Mouse (Mus musculus) liver, embryonic 12.5 days (tissue): ENCODE results near the gene Chmp4b. TPM values are rescaled to one million over a fixed set of nuclear protein-coding genes. Genes with fewer than 3 reads are reported as not detected.

Experiments
- ATAC-seq: fragments of 200-750 bp; cut with Nextera tagmentation; 2 replicates; pipeline ENCODE4 v1.8.0; 2017; ENCODE audit warnings: moderate number of reproducible peaks, mild to moderate bottlenecking, moderate library complexity
- H3K27ac ChIP-seq: fragments of 300-500 bp; sonication (generic); 2 replicates; pipeline ENCODE4 v1.5.1; 2016; ENCODE audit warnings: mild to moderate bottlenecking
- H3K27me3 ChIP-seq: fragments of 300-500 bp; sonication (generic); replicated peaks from 2 replicates; pipeline ENCODE4 v1.6.1; 2016; ENCODE audit warnings: mild to moderate bottlenecking, moderate library complexity
- H3K36me3 ChIP-seq: fragments of 300-500 bp; sonication (generic); 2 replicates; pipeline ENCODE4 v1.6.1; 2016; ENCODE audit warnings: mild to moderate bottlenecking, moderate library complexity
- H3K4me1 ChIP-seq: fragments of 300-500 bp; sonication (generic); 2 replicates; pipeline ENCODE4 v1.6.1; 2016
- H3K4me2 ChIP-seq: fragments of 300-500 bp; sonication (generic); 2 replicates; pipeline ENCODE4 v1.6.1; 2016; ENCODE audit warnings: mild to moderate bottlenecking, moderate library complexity
- H3K4me3 ChIP-seq: fragments of 300-500 bp; sonication (generic); 2 replicates; pipeline ENCODE4 v1.5.1; 2016; ENCODE audit warnings: mild to moderate bottlenecking, moderate library complexity
- H3K9ac ChIP-seq: fragments of 300-500 bp; sonication (generic); 2 replicates; pipeline ENCODE4 v1.6.1; 2016; ENCODE audit warnings: mild to moderate bottlenecking, moderate library complexity
- H3K9me3 ChIP-seq: fragments of 300-500 bp; sonication (generic); replicated peaks from 2 replicates; pipeline ENCODE4 v1.6.1; 2016; ENCODE audit warnings: mild to moderate bottlenecking, moderate library complexity
- WGBS: fragments of 180-500 bp; shearing (Covaris S2); methylation state at CpG from one replicate; pipeline ENCODE4 v1.1.7; 2016; ENCODE audit not compliant: insufficient replicate concordance; 5-methylcytosine and 5-hydroxymethylcytosine counted together
- polyA plus RNA-seq: library from polyadenylated mRNA; unstranded; fragments of >200 nt; fragmentation: Nextera tagmentation; extraction: Ambion mirVana; gene quantifications from 2 replicates; pipeline ENCODE4 v1.2.1, GENCODE M21; 2016

Gene Chmp4b
- polyA plus RNA-seq, 1 experiment from 2014 or later, result 18.2 TPM

DNA sequence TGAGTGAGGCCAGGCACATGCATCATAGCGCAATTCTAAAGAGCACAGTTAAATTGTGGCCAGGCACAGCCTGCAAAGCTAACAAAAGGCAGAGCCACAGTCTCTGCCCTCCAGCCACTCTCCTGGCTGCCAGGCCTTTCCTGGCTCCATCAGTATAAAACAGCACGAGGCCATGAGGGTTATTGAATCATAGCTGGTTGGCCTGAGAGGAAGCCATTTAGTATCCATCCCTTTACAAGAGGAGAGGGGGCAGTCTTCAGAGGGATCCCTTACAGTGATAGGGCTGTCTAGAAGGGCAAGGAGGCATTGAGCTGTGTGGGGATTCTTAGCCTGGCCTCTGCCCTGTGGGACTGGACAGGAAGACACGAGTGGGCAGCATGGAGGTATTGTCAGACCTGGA lies 60.2 kb downstream of the Chmp4b start:
- peaks cover 10% of the 10 kb centered on the region for H3K4me1 ChIP-seq
- H3K27me3 ChIP-seq, result peaks cover 23% of the 10 kb centered on the region
- H3K9ac ChIP-seq, result no peak overlapping the region
- no peak for ATAC-seq
- H3K9me3 ChIP-seq, result no peaks in the 10 kb centered on the region
- no peak overlapping the region for H3K4me2 ChIP-seq
- WGBS, result 50% methylated on average over 3 of the region's 3 CpGs
- no peaks in the 10 kb centered on the region for H3K36me3 ChIP-seq
- H3K4me3 ChIP-seq, result no peak overlapping the region
- no peak overlapping the region for H3K27ac ChIP-seq

DNA sequence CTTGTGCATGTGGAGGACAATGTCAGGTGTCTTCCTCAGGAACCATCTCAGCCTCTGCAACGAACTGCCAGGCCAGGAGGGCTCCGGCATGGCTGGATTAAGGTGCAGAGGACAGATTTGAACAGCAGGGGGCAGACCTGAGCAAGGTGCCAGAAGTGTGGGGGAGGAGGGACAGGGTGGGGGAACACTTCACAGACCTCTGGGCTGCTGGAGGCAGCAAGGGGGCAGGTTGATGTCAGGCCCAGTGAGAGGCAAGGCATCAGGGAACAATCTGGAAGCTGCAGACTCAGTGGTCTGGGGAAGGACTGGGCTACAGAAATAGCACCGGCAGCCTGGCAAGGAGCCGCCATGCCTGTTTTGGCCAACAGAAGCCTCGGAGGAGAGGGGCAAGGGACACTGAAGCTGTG lies 60.8 kb downstream of the Chmp4b start:
- Histone ChIP-seq H3K4me3 (no peak overlapping the region), H3K27me3 (peaks cover 20% of the 10 kb centered on the region), H3K9ac (no peak overlapping the region), H3K4me2 (peak overlapping the region; percentile 34), H3K9me3 (no peaks in the 10 kb centered on the region), H3K36me3 (no peaks in the 10 kb centered on the region), H3K4me1 (peaks cover 10% of the 10 kb centered on the region), H3K27ac (no peak overlapping the region)
- ATAC-seq, result peak; percentile 31; the same call in 1 of the 2 replicates
- WGBS, result 38% methylated on average over 5 of the region's 5 CpGs

DNA sequence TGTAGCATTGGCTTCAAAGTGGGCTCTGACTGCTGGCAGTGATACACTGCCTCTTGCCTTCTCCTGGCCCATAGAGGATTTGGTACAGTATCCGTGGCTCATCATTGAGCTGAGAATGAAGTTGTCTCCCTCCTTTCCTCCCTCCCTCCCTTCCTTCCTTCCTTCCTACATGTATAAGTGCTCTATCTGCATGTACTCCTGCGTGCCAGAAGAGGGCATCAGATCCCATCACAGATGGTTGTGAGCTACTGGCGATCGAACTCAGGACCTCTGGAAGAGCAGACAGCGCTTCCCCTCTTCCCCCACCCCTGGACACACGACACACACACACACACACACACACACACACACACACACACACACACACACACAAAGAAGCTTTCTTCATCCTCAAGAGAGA lies 61.6 kb downstream of the Chmp4b start:
- H3K36me3 ChIP-seq, result no peaks in the 10 kb centered on the region
- peaks cover 10% of the 10 kb centered on the region for H3K4me1 ChIP-seq
- peaks cover 20% of the 10 kb centered on the region for H3K27me3 ChIP-seq
- no peaks in the 10 kb centered on the region for H3K9me3 ChIP-seq
- 30% methylated on average over 6 of the region's 6 CpGs for WGBS
- H3K4me2 ChIP-seq, result no peak overlapping the region
- H3K4me3 ChIP-seq, result no peak overlapping the region
- ATAC-seq, result no peak
- H3K27ac ChIP-seq, result no peak overlapping the region
- no peak overlapping the region for H3K9ac ChIP-seq

DNA sequence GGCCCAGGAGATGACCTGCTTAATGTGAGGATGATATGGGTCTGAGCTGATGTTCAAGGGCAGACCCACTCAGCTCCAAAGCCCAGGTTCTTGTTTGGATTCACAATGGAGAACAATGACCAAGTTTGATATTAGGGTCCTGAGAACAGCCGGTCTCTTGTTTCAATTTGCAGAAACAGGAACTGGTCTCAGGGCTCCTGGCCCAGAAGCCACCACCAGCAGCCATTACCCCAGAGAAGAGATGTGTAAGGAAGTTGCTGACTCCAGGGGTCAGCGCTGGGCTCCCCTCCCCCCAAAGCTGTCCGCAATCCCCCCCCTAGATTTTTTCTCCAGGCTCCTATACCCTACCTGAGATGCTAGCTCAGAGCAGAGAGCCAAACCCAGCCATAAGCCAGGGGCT lies 62.5 kb downstream of the Chmp4b start:
- no peaks in the 10 kb centered on the region for H3K36me3 ChIP-seq
- WGBS, result 44% methylated on average over 3 of the region's 3 CpGs
- no peak for ATAC-seq
- H3K4me3 ChIP-seq, result no peak overlapping the region
- no peak overlapping the region for H3K9ac ChIP-seq
- H3K27ac ChIP-seq, result no peak overlapping the region
- no peak overlapping the region for H3K4me2 ChIP-seq
- H3K4me1 ChIP-seq, result peaks cover 10% of the 10 kb centered on the region
- H3K27me3 ChIP-seq, result peaks cover 23% of the 10 kb centered on the region
- H3K9me3 ChIP-seq, result no peaks in the 10 kb centered on the region

DNA sequence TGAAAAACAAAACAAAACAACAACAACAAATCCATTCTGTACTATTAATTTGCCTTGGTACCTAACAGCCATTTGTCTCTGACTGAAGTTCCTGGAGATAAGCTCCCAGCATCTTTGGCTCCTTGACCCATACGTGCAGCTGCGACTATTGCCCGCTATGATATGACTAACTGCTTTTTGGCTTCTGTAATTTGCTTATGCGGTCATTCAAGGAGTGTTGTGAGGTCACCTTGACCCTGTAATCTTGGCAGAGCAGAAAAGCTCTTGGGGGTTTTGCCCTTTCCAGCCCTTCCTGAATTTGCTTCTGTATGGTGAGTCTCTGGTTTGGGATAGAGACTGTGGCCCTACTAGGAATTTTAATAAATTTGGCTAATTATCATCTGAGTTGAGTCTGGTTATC lies 65.1 kb downstream of the Chmp4b start:
- Histone ChIP-seq H3K9me3 (no peaks in the 10 kb centered on the region), H3K9ac (no peak overlapping the region), H3K27ac (no peak overlapping the region), H3K4me1 (peaks cover 10% of the 10 kb centered on the region), H3K4me3 (no peak overlapping the region), H3K4me2 (no peak overlapping the region), H3K36me3 (no peaks in the 10 kb centered on the region), H3K27me3 (peaks cover 24% of the 10 kb centered on the region)
- WGBS, result 62% methylated on average over 4 of the region's 4 CpGs
- ATAC-seq, result no peak

DNA sequence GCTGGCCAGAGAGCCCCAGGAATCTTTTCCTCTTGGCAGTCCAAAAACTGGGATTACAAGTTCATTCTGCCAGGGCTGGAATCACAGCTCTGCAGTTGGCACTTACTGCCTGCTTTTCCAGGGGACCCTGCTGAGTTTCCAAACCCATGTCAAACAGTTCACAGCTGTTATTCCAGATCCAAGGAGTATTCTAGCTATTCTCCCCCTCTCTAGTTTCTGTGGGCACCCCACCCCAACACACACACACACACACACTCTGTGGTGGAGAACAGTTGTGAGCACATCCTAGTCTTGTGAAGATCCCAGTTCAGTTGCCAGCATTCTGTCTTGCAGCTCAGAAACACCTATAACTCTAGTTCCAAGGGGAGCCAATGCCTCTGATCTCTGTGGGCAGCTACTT lies 65.6 kb downstream of the Chmp4b start:
- no peak overlapping the region for H3K4me3 ChIP-seq
- H3K9me3 ChIP-seq, result no peaks in the 10 kb centered on the region
- no peak overlapping the region for H3K4me2 ChIP-seq
- H3K9ac ChIP-seq, result no peak overlapping the region
- H3K27me3 ChIP-seq, result peaks cover 22% of the 10 kb centered on the region
- peaks cover 9% of the 10 kb centered on the region for H3K4me1 ChIP-seq
- no peak for ATAC-seq
- no peak overlapping the region for H3K27ac ChIP-seq
- H3K36me3 ChIP-seq, result no peaks in the 10 kb centered on the region

DNA sequence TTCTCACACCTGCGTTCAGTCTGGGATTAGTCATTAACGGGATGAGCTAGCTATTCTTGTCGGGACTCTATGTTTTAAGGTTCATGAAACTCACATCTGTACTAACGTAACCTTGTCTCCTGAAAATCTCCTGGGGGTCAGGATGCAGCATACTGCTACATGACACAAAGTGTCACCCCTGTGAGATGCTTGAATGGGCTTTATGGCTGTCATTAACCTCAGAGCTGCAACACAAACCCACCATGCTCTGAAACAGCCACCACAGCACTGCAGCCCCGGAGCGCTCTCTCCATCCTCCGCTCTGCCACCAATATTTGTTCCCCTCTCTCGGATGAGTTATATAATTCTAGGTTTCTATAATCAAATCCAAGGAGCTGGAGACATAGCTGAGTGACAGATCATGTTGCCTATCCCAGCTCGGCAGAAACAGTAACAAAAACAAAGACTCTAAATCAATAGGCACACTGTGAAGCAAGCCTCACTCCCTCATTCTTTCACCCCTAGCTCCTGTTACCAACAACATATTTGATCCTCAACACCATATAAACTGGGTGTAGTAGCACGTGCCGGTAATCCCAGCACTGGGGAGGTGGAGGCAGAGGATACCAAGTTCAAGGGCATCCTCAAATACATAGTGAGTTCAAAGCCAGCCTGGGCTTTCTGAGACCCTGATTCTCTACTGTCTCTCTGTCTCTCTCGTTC lies 67.5 kb downstream of the Chmp4b start:
- 68% methylated on average over 12 of the region's 12 CpGs for WGBS
- no peak overlapping the region for H3K27ac ChIP-seq
- H3K9me3 ChIP-seq, result no peaks in the 10 kb centered on the region
- no peak overlapping the region for H3K4me2 ChIP-seq
- H3K4me3 ChIP-seq, result no peak overlapping the region
- peaks cover 25% of the 10 kb centered on the region for H3K27me3 ChIP-seq
- ATAC-seq, result no peak
- no peaks in the 10 kb centered on the region for H3K36me3 ChIP-seq
- H3K9ac ChIP-seq, result no peak overlapping the region
- H3K4me1 ChIP-seq, result no peaks in the 10 kb centered on the region

DNA sequence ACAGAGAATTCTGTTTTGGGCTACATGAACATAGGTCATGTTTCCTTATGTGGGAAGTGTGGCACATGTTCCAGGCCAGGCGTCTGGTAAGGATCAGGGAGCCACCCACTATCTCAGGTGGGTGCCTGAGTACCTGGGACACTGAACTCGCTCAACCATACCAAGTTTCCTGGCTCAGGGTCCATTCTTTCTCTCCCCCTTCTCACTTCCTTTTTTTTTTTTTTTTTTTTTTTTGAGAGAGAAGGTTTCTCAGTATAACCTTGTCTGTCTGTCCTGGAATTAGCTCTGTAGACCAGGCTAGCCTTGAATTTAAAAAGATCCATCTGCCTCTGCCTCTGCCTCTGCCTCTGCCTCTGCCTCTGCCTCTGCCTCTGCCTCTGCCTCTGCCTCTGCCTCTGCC lies 68.8 kb downstream of the Chmp4b start:
- no peak overlapping the region for H3K9ac ChIP-seq
- no peak for ATAC-seq
- H3K4me3 ChIP-seq, result no peak overlapping the region
- no peaks in the 10 kb centered on the region for H3K36me3 ChIP-seq
- no peak overlapping the region for H3K27ac ChIP-seq
- 58% methylated on average over 2 of the region's 2 CpGs for whole genome bisulfite sequencing
- peaks cover 25% of the 10 kb centered on the region for H3K27me3 ChIP-seq
- no peaks in the 10 kb centered on the region for H3K4me1 ChIP-seq
- no peak overlapping the region for H3K4me2 ChIP-seq
- H3K9me3 ChIP-seq, result no peaks in the 10 kb centered on the region

DNA sequence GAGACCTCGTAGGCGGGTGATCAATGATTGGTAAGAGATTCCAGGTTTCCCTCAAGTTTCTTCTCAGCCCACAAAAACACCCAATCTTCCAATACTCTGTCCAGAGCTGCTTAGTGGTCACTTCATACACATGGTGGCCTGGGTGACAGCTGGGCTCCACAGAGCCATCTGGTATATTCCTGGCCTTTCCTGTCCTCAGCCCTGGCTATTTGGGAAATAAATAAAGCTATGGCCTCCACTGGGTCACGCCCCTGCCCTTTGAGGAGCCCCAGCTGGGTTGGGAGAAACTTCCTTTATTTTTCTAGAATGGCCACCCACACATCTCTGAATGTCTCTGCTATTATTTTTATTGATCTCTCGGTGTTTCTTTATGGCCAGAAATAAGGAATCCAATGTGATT lies 72.0 kb downstream of the Chmp4b start:
- no peak overlapping the region for H3K9ac ChIP-seq
- 59% methylated on average over 4 of the region's 4 CpGs for WGBS
- H3K4me3 ChIP-seq, result no peak overlapping the region

DNA sequence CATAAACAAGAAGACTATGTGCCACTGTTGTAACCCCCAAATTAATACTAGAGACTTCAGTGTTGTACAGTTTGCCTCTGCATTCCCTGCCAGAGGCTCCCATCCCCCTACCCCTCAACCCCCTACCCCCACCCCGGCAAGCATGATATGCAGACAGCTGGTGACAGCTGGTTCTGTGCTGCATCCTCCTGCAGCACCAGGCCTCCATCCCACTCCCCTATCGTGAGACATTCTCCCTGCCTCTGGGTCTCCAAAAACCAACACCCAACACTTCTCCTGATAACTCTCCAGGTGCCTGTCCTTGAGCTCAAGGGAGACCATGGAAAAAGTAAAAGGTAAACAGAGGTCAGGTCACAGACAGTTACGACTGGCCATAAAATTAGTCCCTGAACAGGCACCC lies 78.2 kb downstream of the Chmp4b start:
- Histone ChIP-seq H3K9ac (no peak overlapping the region), H3K4me1 (no peaks in the 10 kb centered on the region), H3K27ac (no peak overlapping the region), H3K27me3 (peaks cover 19% of the 10 kb centered on the region; the same call in 1 of the 2 replicates), H3K4me3 (no peak overlapping the region), H3K9me3 (no peaks in the 10 kb centered on the region), H3K4me2 (no peak overlapping the region), H3K36me3 (no peaks in the 10 kb centered on the region)
- 51% methylated on average over 3 of the region's 3 CpGs for WGBS
- no peak for ATAC-seq

More for the DNA sequence above, 72.0 kb downstream of the Chmp4b start:
- peaks cover 25% of the 10 kb centered on the region for H3K27me3 ChIP-seq
- H3K27ac ChIP-seq, result no peak overlapping the region
- H3K4me1 ChIP-seq, result no peaks in the 10 kb centered on the region
- no peak overlapping the region for H3K4me2 ChIP-seq
- no peaks in the 10 kb centered on the region for H3K36me3 ChIP-seq
- no peaks in the 10 kb centered on the region for H3K9me3 ChIP-seq
- no peak for ATAC-seq

DNA sequence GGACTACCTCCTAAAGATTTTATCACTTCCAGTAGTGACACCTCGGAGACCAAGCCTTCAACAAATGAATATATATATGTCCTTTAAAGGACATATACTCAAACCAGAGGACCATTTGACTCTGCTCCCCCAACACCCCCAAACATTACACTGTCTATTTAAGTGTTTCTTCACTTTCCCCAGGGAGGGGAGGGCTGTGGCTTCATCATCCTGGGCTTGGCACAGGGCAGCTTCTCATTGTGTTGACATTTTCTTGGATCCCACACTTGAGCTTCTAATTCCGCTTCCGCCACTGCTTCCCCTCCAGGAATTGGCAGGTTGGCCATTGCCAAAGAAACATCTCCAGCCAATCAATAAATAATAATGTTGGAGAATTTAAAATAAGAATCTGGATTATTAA lies 79.3 kb downstream of the Chmp4b start:
- Histone ChIP-seq H3K4me3 (no peak overlapping the region), H3K36me3 (no peaks in the 10 kb centered on the region), H3K4me2 (no peak overlapping the region), H3K4me1 (no peaks in the 10 kb centered on the region), H3K9me3 (no peaks in the 10 kb centered on the region), H3K27me3 (peaks cover 20% of the 10 kb centered on the region; the same call in 1 of the 2 replicates), H3K9ac (no peak overlapping the region), H3K27ac (no peak overlapping the region)
- WGBS, result 68% methylated on average over 3 of the region's 3 CpGs
- ATAC-seq, result no peak

DNA sequence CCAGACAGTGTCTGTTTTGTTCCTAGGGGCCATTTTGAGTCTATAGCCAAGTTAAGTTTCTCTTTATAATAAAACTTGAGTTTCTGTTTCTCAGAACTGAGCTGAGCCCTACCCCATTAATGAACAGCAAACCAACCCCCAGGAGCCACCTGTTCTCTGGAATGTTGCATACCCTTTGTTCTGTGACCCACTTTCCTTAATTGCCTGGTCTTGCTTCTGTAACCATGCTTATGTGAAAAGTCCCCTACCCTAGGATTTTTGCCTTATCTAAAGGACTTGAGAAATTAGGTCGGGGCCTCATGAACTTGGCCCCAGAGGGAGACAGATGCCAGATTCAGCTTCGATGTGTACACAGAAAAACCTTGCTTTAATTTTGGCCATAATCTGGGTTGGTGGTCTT lies 80.4 kb downstream of the Chmp4b start:
- no peak for ATAC-seq
- H3K27me3 ChIP-seq, result peaks cover 20% of the 10 kb centered on the region; the same call in 1 of the 2 replicates
- WGBS, result 46% methylated on average over 2 of the region's 2 CpGs

More for the DNA sequence above, 80.4 kb downstream of the Chmp4b start:
- Histone ChIP-seq H3K27ac (no peak overlapping the region), H3K4me2 (no peak overlapping the region), H3K9ac (no peak overlapping the region), H3K4me3 (no peak overlapping the region), H3K4me1 (no peaks in the 10 kb centered on the region), H3K9me3 (no peaks in the 10 kb centered on the region), H3K36me3 (no peaks in the 10 kb centered on the region)
